In the genomic region with DNA sequence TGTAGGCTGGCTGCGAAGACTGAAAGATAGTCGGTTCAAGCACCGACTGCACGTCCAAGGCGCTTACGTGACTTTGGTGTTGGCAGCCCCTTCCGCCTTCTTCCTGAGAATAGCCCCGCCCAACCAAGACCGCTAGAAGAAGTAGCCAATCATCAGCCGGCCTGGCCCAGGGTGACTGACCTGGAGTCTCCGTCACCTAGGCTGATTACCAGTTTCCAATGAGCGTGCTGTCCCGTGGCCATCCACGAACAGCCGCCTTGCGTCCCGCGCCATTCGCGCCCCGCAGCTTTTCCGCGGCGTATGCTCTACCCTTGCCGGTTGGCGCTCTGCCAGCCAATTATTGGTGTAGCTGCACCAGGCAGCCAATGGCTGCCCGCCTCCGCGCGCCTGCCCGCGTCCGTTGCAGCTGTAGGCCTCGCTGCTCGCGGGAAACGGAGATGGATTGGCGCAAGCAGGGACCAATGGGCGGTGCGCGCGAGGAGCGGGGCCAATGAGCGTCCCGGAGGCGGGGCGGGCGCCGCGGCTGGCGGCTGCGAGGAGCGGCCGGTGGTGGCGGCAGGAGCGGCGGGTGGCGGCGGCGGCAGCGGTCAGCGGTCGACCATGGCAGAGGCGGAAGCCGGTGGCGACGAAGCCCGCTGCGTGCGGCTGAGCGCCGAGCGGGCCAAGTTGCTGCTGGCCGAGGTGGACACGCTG, we compare ENCODE assay signal across 7 mouse cellular contexts. TPM values are rescaled to one million over a fixed set of nuclear protein-coding genes. Genes with fewer than 3 reads are reported as not detected.
A peak's percentile ranks its signal among the peaks of the same experiment; 100 is the strongest.
DNase-seq lines count a peak whose midpoint lies in the region; ATAC-seq lines count a peak whose summit lies in the region.

E4f1 (minus strand) TSS at position 404 of the 693 bp plus-strand sequence.
Pgp (plus strand) TSS at position 483 of the 693 bp plus-strand sequence.

- DNase-seq in adrenal gland, postnatal 25 days: peak; percentile 99
- DNase-seq in heart, adult 11 months: peak; percentile 100
- peak; percentile 99 for DNase-seq in kidney, adult 18-20 months
- peak; percentile 98 for DNase-seq in limb, embryonic 11.5 days (ENCODE audit: low spot score)
- DNase-seq in midbrain, embryonic 14.5 days: peak; percentile 100
- DNase-seq in spleen, adult 18-20 months: peak; percentile 96 to 97

- H3K36me3 ChIP-seq in embryonic facial prominence, embryonic 12.5 days: peaks cover 25% of the 10 kb centered on the region
- peaks cover 8% of the 10 kb centered on the region; the same call in 1 of the 2 replicates for H3K36me3 ChIP-seq in limb, embryonic 11.5 days (ENCODE audit: control insufficient read depth, insufficient read depth, low read length)
- H3K36me3 ChIP-seq in midbrain, embryonic 14.5 days (ENCODE audit: control insufficient read depth, insufficient read depth, low read length): peaks cover 23% of the 10 kb centered on the region

- H3K4me3 ChIP-seq in embryonic facial prominence, embryonic 12.5 days: peak within 1 kb of the TSS; percentile 85
- peak within 1 kb of the TSS; percentile 65 for H3K4me3 ChIP-seq in limb, embryonic 11.5 days (ENCODE audit: low read depth, low read length)
- peak within 1 kb of the TSS; percentile 80 for H3K4me3 ChIP-seq in midbrain, embryonic 14.5 days (replicated peaks; ENCODE audit: low read depth, low read length)

- under 1% methylated on average over 58 of the region's 75 CpGs for WGBS in embryonic facial prominence, embryonic 12.5 days
- WGBS in limb, embryonic 11.5 days: under 1% methylated on average over 72 of the region's 75 CpGs
- under 1% methylated on average over 72 of the region's 75 CpGs for WGBS in midbrain, embryonic 14.5 days

- peak within 1 kb of the TSS; percentile 77 for H3K27ac ChIP-seq in embryonic facial prominence, embryonic 12.5 days
- peak within 1 kb of the TSS; percentile 49 for H3K27ac ChIP-seq in limb, embryonic 11.5 days (replicated peaks; ENCODE audit: low read depth, low read length)
- peak within 1 kb of the TSS; percentile 83 for H3K27ac ChIP-seq in midbrain, embryonic 14.5 days (replicated peaks; ENCODE audit: low read depth, low read length)

- no peaks in the 10 kb centered on the region for H3K27me3 ChIP-seq in embryonic facial prominence, embryonic 12.5 days
- H3K27me3 ChIP-seq in limb, embryonic 11.5 days (ENCODE audit: control insufficient read depth, insufficient read depth, low read length): no peaks in the 10 kb centered on the region
- H3K27me3 ChIP-seq in midbrain, embryonic 14.5 days (ENCODE audit: control insufficient read depth, insufficient read depth, low read length): no peaks in the 10 kb centered on the region

- peak within 1 kb of the TSS; percentile 99 for H3K4me2 ChIP-seq in embryonic facial prominence, embryonic 12.5 days (replicated peaks)
- peak within 1 kb of the TSS; percentile 98 for H3K4me2 ChIP-seq in limb, embryonic 11.5 days (ENCODE audit: low read depth, severe bottlenecking)
- peak within 1 kb of the TSS; percentile 99 for H3K4me2 ChIP-seq in midbrain, embryonic 14.5 days (ENCODE audit: low read length)

- H3K9me3 ChIP-seq in embryonic facial prominence, embryonic 12.5 days: no peaks in the 10 kb centered on the region
- H3K9me3 ChIP-seq in limb, embryonic 11.5 days (ENCODE audit: control insufficient read depth, low read length): no peaks in the 10 kb centered on the region
- no peaks in the 10 kb centered on the region for H3K9me3 ChIP-seq in midbrain, embryonic 14.5 days (ENCODE audit: control insufficient read depth, low read length)

- peak within 1 kb of the TSS; percentile 88 for H3K9ac ChIP-seq in embryonic facial prominence, embryonic 12.5 days
- H3K9ac ChIP-seq in limb, embryonic 11.5 days (ENCODE audit: low read length): peak within 1 kb of the TSS; percentile 73
- H3K9ac ChIP-seq in midbrain, embryonic 14.5 days (replicated peaks; ENCODE audit: low read length): peak within 1 kb of the TSS; percentile 77

- H3K4me1 ChIP-seq in embryonic facial prominence, embryonic 12.5 days: peaks cover 24% of the 10 kb centered on the region
- peaks cover 12% of the 10 kb centered on the region for H3K4me1 ChIP-seq in limb, embryonic 11.5 days (ENCODE audit: control insufficient read depth, insufficient read depth, low read length)
- H3K4me1 ChIP-seq in midbrain, embryonic 14.5 days (ENCODE audit: control insufficient read depth, insufficient read depth, low read length): peaks cover 19% of the 10 kb centered on the region

- peak; percentile 97 for ATAC-seq in embryonic facial prominence, embryonic 12.5 days (ENCODE audit: insufficient number of reproducible peaks, insufficient read depth, low FRiP score, low TSS enrichment)
- peak; percentile 92 for ATAC-seq in limb, embryonic 11.5 days (ENCODE audit: insufficient number of reproducible peaks, low FRiP score, low TSS enrichment, low read depth)
- ATAC-seq in midbrain, embryonic 14.5 days (ENCODE audit: low FRiP score, low TSS enrichment): peak; percentile 97

RNA-seq across cellular contexts. Expression of gene E4f1, which starts in this region (rescaled TPM):
- 21.7 and 33.7 TPM in 2 replicates for total RNA-seq in adrenal gland, postnatal 25 days (2021)
- 38.4 and 43.2 TPM in 2 replicates for polyA plus RNA-seq in embryonic facial prominence, embryonic 12.5 days (2016; fragmentation: Nextera tagmentation; extraction: Ambion mirVana)
- 23.9 and 26.3 TPM in 2 replicates for polyA plus RNA-seq in limb, embryonic 11.5 days (2014; fragmentation: Nextera tagmentation; extraction: Ambion mirVana)
- 22.7 and 22.8 TPM in 2 replicates for polyA plus RNA-seq in midbrain, embryonic 14.5 days (2014; fragmentation: Nextera tagmentation; extraction: Ambion mirVana)

RNA-seq across cellular contexts. Expression of gene Pgp, which starts in this region (rescaled TPM):
- 71.8 and 83.4 TPM in 2 replicates for total RNA-seq in adrenal gland, postnatal 25 days (2021)
- 52.3 and 54.9 TPM in 2 replicates for polyA plus RNA-seq in embryonic facial prominence, embryonic 12.5 days (2016; fragmentation: Nextera tagmentation; extraction: Ambion mirVana)
- polyA plus RNA-seq in limb, embryonic 11.5 days (2014; fragmentation: Nextera tagmentation; extraction: Ambion mirVana): 64.1 and 67.3 TPM in 2 replicates
- 60.5 and 62.7 TPM in 2 replicates for polyA plus RNA-seq in midbrain, embryonic 14.5 days (2014; fragmentation: Nextera tagmentation; extraction: Ambion mirVana)

Comparison
In these comparisons a context has a peak if more than half of its experiments do, and no peak if none do; other contexts are left out.
1. Peak in every context shown above with its lines: DNase-seq, ATAC-seq, H3K4me3 ChIP-seq and H3K27ac ChIP-seq.